Mouse (Mus musculus): ENCODE measurements at regions not wholly inside any gene's neighbourhood (a gene's known extent, or its start where the extent isn't known, plus 50 kb on each side); places are given as distances from the start of the nearest gene placed in this dataset.

DNA sequence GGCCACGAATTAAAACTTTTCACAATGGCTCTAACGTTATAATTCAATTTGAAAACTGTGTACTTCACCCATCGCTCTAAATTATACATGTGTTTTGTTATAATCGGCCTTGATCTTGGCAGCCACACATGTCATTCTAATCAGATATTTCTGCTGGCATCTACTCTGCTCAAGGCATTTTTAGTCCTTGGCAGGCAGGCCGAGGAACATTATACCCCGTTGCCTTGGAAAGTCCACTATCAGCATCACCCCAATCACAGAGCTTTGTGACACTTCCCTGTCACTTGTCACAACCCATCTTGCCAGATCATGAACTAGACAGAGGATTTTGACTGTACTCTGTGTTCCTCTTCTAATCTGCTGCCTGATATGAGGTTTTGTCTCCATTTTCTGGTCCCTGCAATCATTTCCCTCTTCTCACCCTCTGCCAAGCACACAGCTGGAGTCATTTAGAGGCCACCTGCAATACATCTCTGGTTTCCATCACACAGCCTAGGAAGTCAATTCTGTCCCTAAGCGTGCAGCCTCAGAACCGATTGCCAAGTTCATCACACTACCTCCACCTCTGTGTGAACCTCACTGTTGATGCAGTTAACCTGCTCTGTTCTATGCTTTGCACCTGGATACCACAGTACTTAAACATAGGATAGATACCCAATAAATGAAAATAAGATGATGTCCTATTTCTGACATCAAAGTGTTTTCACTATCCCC lies 923.7 kb downstream of the Stpg2 start:
- Histone ChIP-seq H3K27ac (no peak overlapping the region), H3K36me3 (no peaks in the 10 kb centered on the region), H3K9me3 (replicated peaks) (no peaks in the 10 kb centered on the region), H3K27me3 (no peaks in the 10 kb centered on the region), H3K4me1 (replicated peaks) (no peaks in the 10 kb centered on the region), H3K4me3 (no peak overlapping the region), H3K9ac (no peak overlapping the region), H3K4me2 (no peak overlapping the region)
- no peak for ATAC-seq (replicated peaks; ENCODE audit: insufficient number of reproducible peaks, insufficient read depth, low FRiP score, low read depth)
- 70% methylated on average over 8 of the region's 8 CpGs for WGBS

DNA sequence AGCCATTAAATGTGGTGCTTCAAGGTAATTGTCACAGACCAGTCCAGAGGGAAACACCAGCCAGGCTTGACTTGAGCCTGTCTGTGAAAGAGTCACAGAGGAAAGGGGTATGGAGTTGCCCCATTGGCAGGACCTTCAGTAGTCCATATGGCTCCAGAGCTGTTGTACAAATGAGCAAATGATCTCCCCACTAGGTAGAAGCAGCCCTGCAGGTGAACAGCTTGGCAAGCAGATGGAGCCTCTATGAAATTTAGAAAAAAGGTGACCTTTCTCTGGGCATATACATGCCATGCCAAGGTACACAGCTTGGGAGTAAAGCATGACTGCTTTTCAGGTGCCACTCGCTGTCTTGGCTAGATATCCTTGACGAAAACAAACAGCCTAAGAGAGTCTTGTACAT lies 938.4 kb downstream of the Stpg2 start:
- 81% methylated on average over 2 of the region's 2 CpGs for WGBS
- no peaks in the 10 kb centered on the region for H3K4me1 ChIP-seq (replicated peaks)

DNA sequence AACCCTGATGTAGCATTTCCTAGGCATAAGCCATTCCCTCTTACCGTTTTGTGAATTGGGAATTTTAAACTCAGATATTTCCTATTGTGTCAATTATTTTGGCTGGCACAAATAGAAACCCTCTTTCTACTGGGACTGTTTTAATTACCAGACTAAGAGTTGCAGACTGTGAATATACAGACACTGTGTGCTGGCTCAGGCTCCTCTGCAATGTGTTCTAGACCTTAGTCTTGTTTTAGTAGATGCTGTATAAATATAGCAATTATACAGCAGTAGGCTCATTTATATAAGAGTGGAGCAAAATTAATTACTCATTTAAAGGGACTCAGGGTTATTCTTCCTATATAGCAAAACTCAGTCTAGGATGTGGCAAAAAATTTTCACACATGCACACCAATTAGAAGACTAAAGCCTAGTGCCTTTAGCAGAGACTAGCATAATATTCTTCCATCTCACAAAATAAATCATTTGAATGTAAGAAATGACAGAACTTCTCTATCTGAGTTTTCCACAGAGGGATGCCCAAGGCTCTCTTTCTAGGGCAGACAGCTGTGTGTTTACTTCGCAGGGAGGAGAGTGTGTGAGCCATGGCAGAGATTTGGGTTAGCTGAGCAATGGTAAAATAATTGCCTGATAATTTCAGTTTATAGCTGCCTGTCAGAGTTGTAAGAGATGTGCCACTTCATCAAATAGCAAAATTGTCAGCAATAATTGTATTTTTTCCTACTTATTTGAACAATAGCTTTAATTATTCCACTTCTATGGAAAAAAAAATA lies 941.9 kb downstream of the Stpg2 start:
- no peak for ATAC-seq (replicated peaks; ENCODE audit: insufficient number of reproducible peaks, insufficient read depth, low FRiP score, low read depth)
- H3K9me3 ChIP-seq (replicated peaks), result no peaks in the 10 kb centered on the region
- H3K27me3 ChIP-seq, result no peaks in the 10 kb centered on the region
- H3K27ac ChIP-seq, result no peak overlapping the region
- no peaks in the 10 kb centered on the region for H3K36me3 ChIP-seq
- no peak overlapping the region for H3K4me3 ChIP-seq
- no peaks in the 10 kb centered on the region for H3K4me1 ChIP-seq (replicated peaks)
- WGBS, result 68% methylated on average over 2 of the region's 2 CpGs
- no peak overlapping the region for H3K4me2 ChIP-seq
- H3K9ac ChIP-seq, result no peak overlapping the region

More for the DNA sequence above, 938.4 kb downstream of the Stpg2 start:
- no peaks in the 10 kb centered on the region for H3K9me3 ChIP-seq (replicated peaks)
- no peaks in the 10 kb centered on the region for H3K27me3 ChIP-seq
- H3K9ac ChIP-seq, result no peak overlapping the region
- H3K27ac ChIP-seq, result no peak overlapping the region
- H3K4me2 ChIP-seq, result no peak overlapping the region
- H3K36me3 ChIP-seq, result no peaks in the 10 kb centered on the region
- H3K4me3 ChIP-seq, result no peak overlapping the region
- no peak for ATAC-seq (replicated peaks; ENCODE audit: insufficient number of reproducible peaks, insufficient read depth, low FRiP score, low read depth)

GRCm38 (mm10) chr3:140150530-140150951 lies 945.0 kb downstream of the Stpg2 start:
- Histone ChIP-seq H3K27ac (no peak overlapping the region), H3K36me3 (no peaks in the 10 kb centered on the region), H3K4me3 (no peak overlapping the region), H3K27me3 (no peaks in the 10 kb centered on the region), H3K4me1 (replicated peaks) (no peaks in the 10 kb centered on the region), H3K9me3 (replicated peaks) (no peaks in the 10 kb centered on the region), H3K9ac (no peak overlapping the region), H3K4me2 (no peak overlapping the region)
- no peak for ATAC-seq (replicated peaks; ENCODE audit: insufficient number of reproducible peaks, insufficient read depth, low FRiP score, low read depth)
- WGBS, result 68% methylated on average over 7 of the region's 7 CpGs

GRCm38 (mm10) chr3:140179471-140179870 lies 974.0 kb downstream of the Stpg2 start:
- ATAC-seq (replicated peaks; ENCODE audit: insufficient number of reproducible peaks, insufficient read depth, low FRiP score, low read depth), result no peak
- WGBS, result 88% methylated on average over 2 of the region's 2 CpGs
- no peak overlapping the region for H3K9ac ChIP-seq
- H3K36me3 ChIP-seq, result no peaks in the 10 kb centered on the region
- H3K27me3 ChIP-seq, result no peaks in the 10 kb centered on the region
- no peaks in the 10 kb centered on the region for H3K9me3 ChIP-seq (replicated peaks)
- no peak overlapping the region for H3K27ac ChIP-seq
- no peak overlapping the region for H3K4me3 ChIP-seq
- H3K4me1 ChIP-seq (replicated peaks), result no peaks in the 10 kb centered on the region
- H3K4me2 ChIP-seq, result no peak overlapping the region

- H3K36me3 ChIP-seq, result no peaks in the 10 kb centered on the region
- no peak overlapping the region for H3K4me3 ChIP-seq
- WGBS, result 77% methylated on average over 4 of the region's 4 CpGs
- no peak overlapping the region for H3K9ac ChIP-seq
- H3K27ac ChIP-seq, result no peak overlapping the region
- ATAC-seq (replicated peaks; ENCODE audit: insufficient number of reproducible peaks, insufficient read depth, low FRiP score, low read depth), result no peak
- H3K27me3 ChIP-seq, result no peaks in the 10 kb centered on the region
- H3K9me3 ChIP-seq (replicated peaks), result no peaks in the 10 kb centered on the region
- H3K4me1 ChIP-seq (replicated peaks), result no peaks in the 10 kb centered on the region
- H3K4me2 ChIP-seq, result no peak overlapping the region
These were observed 977.2 kb downstream of the Stpg2 start for GRCm38 (mm10) chr3:140182690-140183089.

DNA sequence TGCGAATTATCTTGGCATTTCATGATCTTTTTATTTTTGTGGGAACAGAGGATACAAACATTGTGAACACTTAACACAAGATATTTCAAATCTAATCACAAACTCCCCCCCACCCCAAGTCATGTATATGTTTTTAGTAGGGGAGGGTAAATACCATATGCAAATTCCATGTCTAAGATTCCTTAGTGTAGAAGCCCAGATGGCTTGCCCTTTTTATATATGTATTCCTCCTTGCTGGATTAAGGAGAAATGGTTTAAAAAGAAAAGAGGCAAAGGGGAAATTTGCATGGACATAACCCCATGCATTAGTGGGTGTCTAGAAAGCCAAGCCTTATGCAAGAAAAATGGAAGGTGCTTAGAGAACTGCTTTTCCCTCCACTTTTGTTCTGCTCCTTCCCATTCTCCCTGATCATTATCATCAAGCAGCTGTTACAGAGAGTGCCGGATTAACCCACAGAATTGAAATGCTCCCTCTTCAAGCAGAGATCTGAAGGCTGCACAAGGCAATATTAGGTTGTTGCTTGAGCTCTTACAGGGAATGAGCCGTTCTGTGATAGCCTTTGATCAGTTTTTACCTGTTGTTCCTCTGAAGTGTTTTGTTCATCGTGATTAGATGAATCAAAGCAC lies 979.5 kb downstream of the Stpg2 start:
- Histone ChIP-seq H3K4me1 (replicated peaks) (no peaks in the 10 kb centered on the region), H3K27ac (no peak overlapping the region), H3K4me3 (no peak overlapping the region), H3K4me2 (no peak overlapping the region), H3K9me3 (replicated peaks) (no peaks in the 10 kb centered on the region), H3K9ac (no peak overlapping the region), H3K27me3 (no peaks in the 10 kb centered on the region), H3K36me3 (no peaks in the 10 kb centered on the region)
- 61% methylated on average over 4 of the region's 4 CpGs for WGBS
- ATAC-seq (replicated peaks; ENCODE audit: insufficient number of reproducible peaks, insufficient read depth, low FRiP score, low read depth), result no peak

DNA sequence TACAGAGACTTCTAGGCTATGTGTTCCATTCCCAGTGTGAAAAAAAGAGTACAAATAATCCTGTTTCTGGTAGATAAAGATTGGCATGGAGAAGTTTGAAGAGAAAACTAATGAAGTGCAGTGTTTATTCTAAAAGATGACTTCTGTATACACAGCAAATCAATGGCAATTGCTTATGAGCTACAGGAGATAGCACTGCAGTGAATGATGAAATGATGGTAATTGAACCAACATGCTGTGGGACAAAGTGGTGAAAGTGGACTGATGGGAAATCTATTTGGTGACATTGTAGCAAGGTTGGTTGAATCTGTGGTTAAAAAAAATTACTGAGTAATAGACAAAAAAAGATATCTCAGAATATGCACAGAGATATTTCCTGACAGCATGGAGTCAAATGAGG lies 1000.4 kb downstream of the Stpg2 start:
- H3K36me3 ChIP-seq, result no peaks in the 10 kb centered on the region
- no peak for ATAC-seq (replicated peaks; ENCODE audit: insufficient number of reproducible peaks, insufficient read depth, low FRiP score, low read depth)
- H3K9ac ChIP-seq, result no peak overlapping the region
- H3K4me1 ChIP-seq (replicated peaks), result no peaks in the 10 kb centered on the region
- no peak overlapping the region for H3K4me2 ChIP-seq
- no peak overlapping the region for H3K27ac ChIP-seq
- H3K27me3 ChIP-seq, result no peaks in the 10 kb centered on the region
- H3K4me3 ChIP-seq, result no peak overlapping the region
- no peaks in the 10 kb centered on the region for H3K9me3 ChIP-seq (replicated peaks)

- H3K9ac ChIP-seq, result no peak overlapping the region
- WGBS, result 81% methylated on average over 3 of the region's 3 CpGs
- no peak overlapping the region for H3K27ac ChIP-seq
- H3K4me2 ChIP-seq, result no peak overlapping the region
- no peak overlapping the region for H3K4me3 ChIP-seq
- H3K27me3 ChIP-seq, result no peaks in the 10 kb centered on the region
- ATAC-seq (replicated peaks; ENCODE audit: insufficient number of reproducible peaks, insufficient read depth, low FRiP score, low read depth), result no peak
- H3K9me3 ChIP-seq (replicated peaks), result no peaks in the 10 kb centered on the region
- no peaks in the 10 kb centered on the region for H3K4me1 ChIP-seq (replicated peaks)
- H3K36me3 ChIP-seq, result no peaks in the 10 kb centered on the region
These were observed 990.7 kb downstream of the Pdha2 start for GRCm38 (mm10) chr3:140221478-140221877.

- Histone ChIP-seq H3K27ac (no peak overlapping the region), H3K4me3 (no peak overlapping the region), H3K4me2 (no peak overlapping the region), H3K9ac (no peak overlapping the region), H3K4me1 (replicated peaks) (no peaks in the 10 kb centered on the region), H3K36me3 (no peaks in the 10 kb centered on the region), H3K27me3 (no peaks in the 10 kb centered on the region), H3K9me3 (replicated peaks) (no peaks in the 10 kb centered on the region)
- WGBS, result 34% methylated on average over 2 of the region's 2 CpGs
- ATAC-seq (replicated peaks; ENCODE audit: insufficient number of reproducible peaks, insufficient read depth, low FRiP score, low read depth), result no peak
These were observed 981.4 kb downstream of the Pdha2 start for GRCm38 (mm10) chr3:140230712-140231111.

DNA sequence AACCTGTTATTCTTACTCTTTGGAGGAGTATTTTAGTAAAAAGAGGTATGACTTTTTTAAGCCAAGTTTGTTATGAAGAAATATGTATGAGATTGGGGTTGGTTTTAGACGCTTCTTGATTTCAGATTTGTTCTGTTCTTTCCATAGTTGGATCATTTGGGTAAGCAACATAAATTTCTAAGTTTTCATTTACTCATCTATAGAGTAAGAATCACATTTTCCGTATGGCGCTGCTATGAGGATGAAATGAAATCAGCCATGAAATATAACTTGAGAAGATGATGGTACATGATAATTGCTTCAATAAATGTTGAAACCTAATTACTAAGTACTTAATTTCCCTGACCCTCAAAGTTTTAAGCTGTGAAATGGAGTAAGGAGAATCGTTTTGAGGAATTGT lies 979.0 kb downstream of the Pdha2 start:
- no peak for ATAC-seq (replicated peaks; ENCODE audit: insufficient number of reproducible peaks, insufficient read depth, low FRiP score, low read depth)
- WGBS, result 71% methylated on average over 4 of the region's 4 CpGs

More for the DNA sequence above, 979.0 kb downstream of the Pdha2 start:
- Histone ChIP-seq H3K27ac (no peak overlapping the region), H3K36me3 (no peaks in the 10 kb centered on the region), H3K4me3 (no peak overlapping the region), H3K4me2 (no peak overlapping the region), H3K4me1 (replicated peaks) (no peaks in the 10 kb centered on the region), H3K27me3 (no peaks in the 10 kb centered on the region), H3K9me3 (replicated peaks) (no peaks in the 10 kb centered on the region), H3K9ac (no peak overlapping the region)
